Mouse (Mus musculus): Measurements from ENCODE around the gene Atg4d. TPM values are rescaled to one million over a fixed set of nuclear protein-coding genes. Genes with fewer than 3 reads are reported as not detected.

Atg4d gene
- total RNA-seq, 2 experiments from 2014 or later, result 47.1 to 48.8 TPM

Other genes starting within 250 kb of the Atg4d start
- 1 to 10 TPM; 2.4 to 3.2 TPM for gene Icam1, start 249.3 kb upstream of the Atg4d start, total RNA-seq (2021)
- gene Icam4, start 235.9 kb upstream of the Atg4d start, total RNA-seq (2021), result 1 to 10 TPM; 1.2 to 1.3 TPM
- gene Icam5, start 233.2 kb upstream of the Atg4d start, total RNA-seq (2021), result 100 to 1,000 TPM; 235 to 249 TPM
- not detected for gene Zglp1, start 198.2 kb upstream of the Atg4d start, total RNA-seq (2021)
- 1 to 10 TPM; 1.5 to 1.6 TPM for gene Gm49373, start 192.2 kb upstream of the Atg4d start, total RNA-seq (2021)
- 10 to 100 TPM; 59.0 to 70.8 TPM for gene Fdx1l, start 191.7 kb upstream of the Atg4d start, total RNA-seq (2021)
- 1 to 10 TPM; 2.1 to 3.5 TPM for gene Gm38431, start 173.3 kb upstream of the Atg4d start, total RNA-seq (2021)
- gene Raver1, start 173.3 kb upstream of the Atg4d start, total RNA-seq (2021), result 10 to 100 TPM; 26.1 to 29.0 TPM
- 10 to 100 TPM in 1 of 2 experiments, 1 to 10 TPM in 1; 9.1 to 15.3 TPM for gene Tyk2, start 134.1 kb upstream of the Atg4d start, total RNA-seq (2021)
- gene Cdc37, start 115.3 kb upstream of the Atg4d start, total RNA-seq (2021), result 100 to 1,000 TPM; 139 to 155 TPM
- 10 to 100 TPM; 94.8 to 98.7 TPM for gene Pde4a, start 99.6 kb upstream of the Atg4d start, total RNA-seq (2021)
- 10 to 100 TPM; 52.7 to 60.8 TPM for gene Keap1, start 25.9 kb upstream of the Atg4d start, total RNA-seq (2021)
- 10 to 100 TPM in 1 of 2 experiments, 1 to 10 TPM in 1; 6.6 to 14.2 TPM for gene S1pr5, start 16.9 kb upstream of the Atg4d start, total RNA-seq (2021)
- 10 to 100 TPM; 32.6 to 44.4 TPM for gene Kri1, start 22.7 kb downstream of the Atg4d start, total RNA-seq (2021)
- 10 to 100 TPM; 52.7 to 58.8 TPM for gene Cdkn2d, start 26.1 kb downstream of the Atg4d start, total RNA-seq (2021)
- gene Ap1m2, start 47.0 kb downstream of the Atg4d start, total RNA-seq (2021), result 1 to 10 TPM in 1 of 2 experiments, under 1 TPM in 1; 0.72 to 1.6 TPM
- 10 to 100 TPM; 43.0 to 52.5 TPM for gene Slc44a2, start 55.4 kb downstream of the Atg4d start, total RNA-seq (2021)
- gene Ilf3, start 102.6 kb downstream of the Atg4d start, total RNA-seq (2021), result 10 to 100 TPM; 75.5 to 75.9 TPM
- 10 to 100 TPM; 19.1 to 31.3 TPM for gene Qtrt1, start 146.5 kb downstream of the Atg4d start, total RNA-seq (2021)
- gene Dnm2, start 159.6 kb downstream of the Atg4d start, total RNA-seq (2021), result 10 to 100 TPM; 48.1 to 71.8 TPM
- 10 to 100 TPM; 14.2 to 16.7 TPM for gene Tmed1, start 245.0 kb downstream of the Atg4d start, total RNA-seq (2021)

Measured in left cerebral cortex, postnatal 36 days (tissue).